Mouse (Mus musculus) Patski (cell line): ENCODE results near the gene Stpg2. TPM values are rescaled to one million over a fixed set of nuclear protein-coding genes. Genes with fewer than 3 reads are reported as not detected.

ENCODE experiments used
- ATAC-seq: fragments of 100-300 bp; one replicate; pipeline ENCODE4 v1.8.0; 2021
- CTCF ChIA-PET: fragments of 350-600 bp; sonication (Branson Sonifier 250); formaldehyde crosslinking; loops from one replicate; lab custom pipeline; 2022; ENCODE audit warnings: inconsistent platforms; lab: Charles Lee
- POLR2A ChIA-PET: fragments of 350-600 bp; sonication (Branson Sonifier 250); formaldehyde crosslinking; loops from one replicate; lab custom pipeline; 2022; ENCODE audit warnings: antibody characterized with exemption, inconsistent platforms; lab: Charles Lee
- DNase-seq: peaks from one replicate; pipeline ENCODE4 v3.0.0-alpha.2; 2011; ENCODE audit warnings: low read depth, low spot score
- H3K27me3 ChIP-seq: fragments of 371-371 bp; one replicate; pipeline ENCODE4 v1.5.1; 2021
- CTCF ChIP-seq: fragments of 100-300 bp; IDR thresholded peaks from one replicate; pipeline ENCODE4 v1.5.1; 2021
- in situ Hi-C: fragments of 300-500 bp; cut with MboI; formaldehyde crosslinking; loops from 3 replicates; pipeline ENCODE4 v1.11.1; 2018; ENCODE audit warnings: low pct_unique_long_range_greater_than_20kb, mixed read lengths
- polyA plus RNA-seq: library from polyadenylated mRNA; unstranded; gene quantifications from one replicate; pipeline ENCODE4 v1.2.3, GENCODE M21; 2021

Stpg2 gene
- 0.22 TPM for polyA plus RNA-seq

DNA sequence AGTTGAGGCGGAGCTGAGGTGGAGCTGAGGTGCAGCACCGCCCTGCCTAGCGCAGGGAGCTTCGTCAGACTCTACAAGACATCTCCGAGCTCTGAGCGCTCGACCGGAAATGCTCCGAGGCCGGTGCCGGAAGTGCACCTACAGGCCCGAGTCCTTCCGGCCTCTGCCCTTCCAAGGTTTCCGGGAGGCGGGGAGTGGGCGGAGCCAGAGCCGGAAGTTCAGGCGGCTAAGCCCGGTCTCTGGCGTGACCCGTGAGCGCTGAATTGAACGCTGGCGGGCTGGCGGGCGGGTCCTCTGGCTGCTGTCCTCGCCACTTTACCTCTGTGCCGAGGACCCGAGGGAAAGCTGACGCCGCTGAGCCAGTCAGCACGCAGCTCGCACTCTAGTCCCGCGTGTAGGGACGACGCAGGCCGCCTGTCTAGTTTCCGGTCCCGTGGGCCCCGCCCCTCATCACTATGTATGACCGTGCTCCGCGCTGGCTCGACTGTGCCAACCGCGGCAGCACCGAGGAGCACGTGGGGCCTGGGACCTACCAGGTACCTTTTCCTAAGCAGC, at the start of gene Stpg2:
TSS of gene Stpg2 (plus strand) at position 251 of the 555 bp plus-strand sequence.
- CTCF ChIA-PET, result interaction anchor here (0.8 to 1.1 kb wide), 2 partner anchors 16 to 27 kb away, joined by 3 read pairs; no protein-coding TSS in a partner anchor
- H3K27me3 ChIP-seq, result peaks cover 5% of the 10 kb centered on the region
- POLR2A ChIA-PET, result no interaction called here
- peak; percentile 96 for ATAC-seq
- in situ Hi-C loops, result no loop called here
- TF ChIP-seq CTCF, result no peak
- peak; percentile 75 for DNase-seq

DNA sequence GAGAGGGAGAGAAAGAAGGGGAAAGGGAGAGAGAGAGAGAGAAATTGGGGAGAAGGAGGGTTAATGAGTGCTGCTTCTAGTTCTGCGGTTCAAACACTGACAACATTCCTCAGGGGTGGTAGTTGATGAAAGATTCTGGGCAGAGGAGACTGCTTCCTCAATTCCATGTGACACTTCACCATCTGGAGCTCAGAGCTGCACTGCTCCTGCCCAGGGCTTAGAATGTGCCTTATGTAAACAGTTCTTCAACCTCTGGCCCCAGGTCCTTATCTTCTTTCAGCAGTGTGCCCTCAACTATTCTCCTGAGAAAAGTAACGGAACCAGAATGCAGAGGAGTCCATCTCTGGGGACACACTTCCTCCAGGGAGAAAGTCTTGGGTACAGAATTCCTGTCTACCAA, 43.3 kb upstream of the Stpg2 start:
- DNase-seq, result no peak
- no peak for TF ChIP-seq CTCF
- POLR2A ChIA-PET, result no interaction called here

DNA sequence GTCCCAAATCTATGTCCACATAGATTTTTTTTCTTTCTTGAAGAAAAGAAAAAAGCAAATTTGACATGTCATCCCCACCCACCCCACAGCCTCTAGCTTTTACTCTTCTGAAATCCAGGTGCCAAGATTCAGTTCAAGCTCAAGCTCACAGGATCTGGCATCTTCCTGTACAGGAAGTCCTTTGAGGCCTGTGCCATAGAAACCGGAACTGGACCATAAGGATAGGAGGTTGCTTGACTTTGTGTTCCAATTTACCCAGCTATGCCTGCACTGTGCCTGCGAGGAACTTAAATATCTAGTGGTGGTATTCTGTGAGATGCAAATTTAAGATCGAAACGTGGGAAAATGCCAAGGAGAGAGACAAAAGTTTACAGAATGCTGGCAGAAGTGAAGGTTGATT, 42.8 kb upstream of the Stpg2 start:
- ChIA-PET POLR2A (no interaction called here), CTCF (interaction anchor here (1.4 to 2.1 kb wide), 2 partner anchors 9 to 29 kb away, joined by 4 to 5 read pairs; no protein-coding TSS in a partner anchor)
- in situ Hi-C loops, result no loop called here
- no peak for TF ChIP-seq CTCF
- H3K27me3 ChIP-seq, result no peaks in the 10 kb centered on the region
- ATAC-seq (no peak), DNase-seq (no peak)

More for the DNA sequence above, 43.3 kb upstream of the Stpg2 start:
- in situ Hi-C loops, result no loop called here
- no peaks in the 10 kb centered on the region for H3K27me3 ChIP-seq
- ATAC-seq, result no peak
- CTCF ChIA-PET, result interaction anchor here (1.4 to 2.1 kb wide), 2 partner anchors 10 to 28 kb away, joined by 4 to 5 read pairs; no protein-coding TSS in a partner anchor

DNA sequence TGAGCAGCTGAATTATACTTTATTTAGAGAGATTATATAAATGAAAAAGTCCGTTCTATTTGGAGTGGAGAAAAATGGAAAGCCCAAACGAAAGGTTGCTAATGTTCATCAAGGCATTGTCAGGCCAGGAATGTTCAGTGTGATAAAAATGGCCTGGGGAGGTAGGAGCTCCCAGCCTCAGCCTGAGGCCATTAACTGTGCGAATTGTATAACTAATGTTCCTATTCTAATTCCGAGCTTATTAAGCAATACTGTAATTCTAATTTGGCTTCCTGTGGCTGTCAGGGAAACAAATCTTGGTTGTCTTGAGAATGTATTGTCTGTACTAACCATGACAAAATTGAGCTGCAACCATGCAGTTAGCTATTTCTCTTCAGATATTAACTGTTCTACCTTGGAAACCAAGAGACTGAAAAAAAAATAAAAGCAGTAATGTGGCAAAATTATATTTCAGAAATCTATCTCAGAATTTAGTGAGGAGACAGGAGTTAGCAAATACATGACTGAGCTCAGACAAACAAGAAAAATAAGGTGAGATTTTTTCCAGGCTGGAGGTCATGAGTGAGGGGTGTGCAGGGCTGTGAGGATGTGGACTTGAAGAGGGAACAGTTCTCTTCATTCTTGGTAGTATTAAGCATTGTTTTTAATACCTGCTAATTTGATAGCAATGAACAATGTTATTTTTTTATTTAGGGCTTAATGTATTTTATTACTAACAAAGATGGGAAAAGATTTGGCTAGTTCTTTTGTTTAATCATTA, 36.8 kb upstream of the Stpg2 start:
- no peaks in the 10 kb centered on the region for H3K27me3 ChIP-seq
- CTCF ChIA-PET, result interaction anchor here (1.2 to 1.7 kb wide), 5 partner anchors 12 to 32 kb away, joined by 3 to 5 read pairs (median 4); no protein-coding TSS in a partner anchor
- ATAC-seq, result no peak
- TF ChIP-seq CTCF, result no peak
- DNase-seq, result no peak
- in situ Hi-C loops, result no loop called here
- POLR2A ChIA-PET, result interaction anchor here (0.6 to 1.1 kb wide), 3 partner anchors 11 to 836 kb away, joined by 3 to 4 read pairs (median 4); no protein-coding TSS in a partner anchor

DNA sequence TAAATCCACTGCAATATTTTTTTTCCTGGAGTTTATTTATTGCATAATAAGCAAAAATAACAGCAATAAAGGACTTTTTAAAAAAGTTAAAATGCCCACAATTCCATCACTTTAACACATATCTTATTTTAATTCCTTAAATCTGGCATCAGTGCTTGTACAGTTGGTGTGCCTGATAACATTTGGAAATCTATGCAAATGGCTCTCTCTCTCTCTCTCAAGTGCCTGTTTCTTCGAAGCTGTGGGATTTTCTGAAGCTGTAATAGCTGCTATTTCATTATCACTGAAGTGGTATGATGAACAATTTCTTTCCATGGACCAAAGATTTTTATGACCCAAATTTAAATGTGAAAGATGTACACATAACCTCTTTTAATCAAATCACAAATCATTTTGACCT, 35.8 kb upstream of the Stpg2 start:
- H3K27me3 ChIP-seq, result no peaks in the 10 kb centered on the region
- CTCF ChIA-PET, result interaction anchor here (1.4 kb wide), 2 partner anchors 13 to 19 kb away, joined by 3 to 4 read pairs; no protein-coding TSS in a partner anchor
- DNase-seq (no peak), ATAC-seq (no peak)
- in situ Hi-C loops, result no loop called here
- POLR2A ChIA-PET, result no interaction called here
- no peak for TF ChIP-seq CTCF

DNA sequence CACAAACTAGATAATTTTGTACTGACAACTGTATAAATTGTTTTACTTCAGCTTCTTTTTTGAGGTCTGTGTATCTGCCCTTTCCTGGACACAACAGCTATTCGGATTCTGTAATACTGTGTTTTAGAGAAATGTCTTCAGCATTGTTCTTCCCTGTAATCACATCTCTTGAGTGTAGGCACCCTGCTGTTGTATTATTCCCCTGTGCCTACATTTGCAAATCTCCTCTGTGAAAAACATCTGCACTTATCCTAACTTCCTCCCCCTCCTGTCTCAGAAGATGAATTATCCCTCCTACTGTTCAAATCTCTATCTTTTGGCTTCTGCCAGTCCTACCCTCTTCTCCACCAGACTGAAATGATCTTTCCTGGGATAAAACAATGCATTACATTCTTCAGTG, 28.6 kb upstream of the Stpg2 start:
- DNase-seq (no peak), ATAC-seq (no peak)
- no peak for TF ChIP-seq CTCF
- POLR2A ChIA-PET, result no interaction called here
- no peaks in the 10 kb centered on the region for H3K27me3 ChIP-seq
- CTCF ChIA-PET, result interaction anchor here (1.5 kb wide), 1 partner anchor 27 kb away, joined by 3 read pairs; no protein-coding TSS in a partner anchor
- in situ Hi-C loops, result loop anchor here (25.0 kb wide), 1 partner anchor 990 kb away; the partner anchor contains the start of gene 4930579F01Rik

DNA sequence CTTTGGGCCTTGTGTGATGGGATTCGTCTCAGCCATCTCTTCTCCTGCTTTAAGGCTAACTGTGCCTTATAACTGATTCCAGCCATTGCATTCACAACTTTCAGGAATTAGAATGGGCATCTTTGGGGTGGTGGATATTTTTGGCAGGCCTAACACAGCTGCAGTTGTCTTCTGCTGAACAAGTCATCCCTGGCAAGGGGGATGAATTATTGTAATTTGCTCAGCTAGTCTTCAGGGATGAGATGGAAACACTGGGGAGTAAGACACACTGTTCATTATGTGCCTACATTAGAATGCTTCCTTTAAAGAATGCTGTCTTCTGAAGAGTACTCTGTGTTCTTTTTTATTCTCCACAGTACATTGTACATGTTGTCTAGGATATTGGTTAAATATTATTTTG, 14.0 kb upstream of the Stpg2 start:
- TF ChIP-seq CTCF, result no peak
- no peak for ATAC-seq
- DNase-seq, result no peak
- in situ Hi-C loops, result loop anchor here (5.0 to 25.0 kb wide), 6 partner anchors 114 to 1004 kb away; partner anchors contain the start of genes 4930579F01Rik and Rap1gds1
- ChIA-PET CTCF (interaction anchor here (1.2 kb wide), 1 partner anchor 18 kb away, joined by 3 read pairs; no protein-coding TSS in a partner anchor), POLR2A (no interaction called here)
- peaks cover 10% of the 10 kb centered on the region for H3K27me3 ChIP-seq

DNA sequence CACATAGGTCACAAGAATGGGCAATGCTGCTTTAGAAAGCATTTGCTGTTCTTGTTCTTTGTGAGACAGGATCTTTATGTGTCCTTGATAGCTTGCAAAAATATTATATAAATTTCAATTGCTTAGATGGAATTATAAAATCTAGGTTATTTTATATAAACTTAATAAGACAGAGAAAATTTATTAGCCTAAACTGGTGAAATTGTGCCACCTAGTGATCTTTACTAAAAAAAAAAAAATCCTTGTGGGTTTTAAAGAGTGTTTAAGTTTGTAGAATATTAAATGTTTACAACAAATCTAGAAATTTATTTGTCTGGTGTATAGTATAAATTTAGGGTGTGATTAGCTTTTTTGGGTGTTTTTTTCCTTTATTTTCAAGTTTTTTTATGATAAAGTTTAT, 11.6 kb upstream of the Stpg2 start:
- DNase-seq (no peak), ATAC-seq (no peak)
- POLR2A ChIA-PET, result no interaction called here
- peaks cover 16% of the 10 kb centered on the region for H3K27me3 ChIP-seq
- peak; percentile 24 for TF ChIP-seq CTCF
- in situ Hi-C loops, result loop anchor here (5.0 to 25.0 kb wide), 6 partner anchors 117 to 1007 kb away; partner anchors contain the start of genes 4930579F01Rik and Rap1gds1
- CTCF ChIA-PET, result interaction anchor here (1.2 to 1.6 kb wide), 3 partner anchors 124 to 673 kb away, joined by 3 to 4 read pairs (median 3); no protein-coding TSS in a partner anchor

DNA sequence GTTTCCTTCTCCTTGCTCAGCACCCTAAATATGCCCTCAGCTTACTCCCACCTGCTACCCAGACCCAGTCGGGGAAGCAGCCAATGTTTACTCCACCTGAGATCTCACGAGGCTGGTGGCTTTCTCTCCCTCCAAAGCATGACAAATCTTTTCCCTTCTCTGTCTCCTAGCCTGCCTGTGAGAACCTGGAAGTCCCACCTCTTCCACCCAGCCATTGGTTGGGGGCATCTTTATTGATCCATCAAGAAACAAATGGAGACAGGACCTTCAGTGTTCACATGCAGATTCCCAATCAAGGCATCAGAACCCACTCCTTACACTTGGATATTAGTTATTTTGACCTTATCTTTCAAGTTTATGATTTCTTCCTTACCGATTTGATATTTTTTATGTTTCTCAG, 7.1 kb upstream of the Stpg2 start:
- DNase-seq (no peak), ATAC-seq (no peak)
- in situ Hi-C loops, result loop anchor here (5.0 to 25.0 kb wide), 4 partner anchors 224 to 1011 kb away; partner anchors contain the start of gene 4930579F01Rik
- TF ChIP-seq CTCF, result no peak
- peaks cover 19% of the 10 kb centered on the region for H3K27me3 ChIP-seq
- ChIA-PET POLR2A (no interaction called here), CTCF (interaction anchor here (1.0 to 1.4 kb wide), 2 partner anchors 10 to 557 kb away, joined by 3 to 4 read pairs; no protein-coding TSS in a partner anchor)

DNA sequence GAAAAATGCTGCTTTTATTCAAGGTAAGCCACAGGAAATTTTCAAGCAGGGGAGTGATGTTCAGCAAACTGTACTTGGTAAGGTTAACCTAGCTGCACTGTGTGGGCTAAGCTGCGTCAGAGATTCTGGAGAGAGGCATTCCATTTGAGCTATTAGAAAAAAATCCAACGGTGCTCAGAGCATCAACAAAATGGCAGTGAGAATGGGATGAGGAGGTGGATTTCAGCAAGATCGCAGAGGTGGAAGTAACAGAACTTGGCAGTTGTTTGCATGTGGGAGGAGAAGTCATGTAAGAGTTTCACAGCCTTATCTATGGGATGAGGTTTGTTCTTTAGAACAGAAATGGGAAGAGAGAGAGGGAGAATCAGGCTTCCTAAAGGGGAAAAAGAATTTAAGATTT, 5.2 kb upstream of the Stpg2 start:
- DNase-seq (no peak), ATAC-seq (no peak)
- POLR2A ChIA-PET, result no interaction called here
- in situ Hi-C loops, result no loop called here
- H3K27me3 ChIP-seq, result peaks cover 19% of the 10 kb centered on the region
- TF ChIP-seq CTCF, result no peak
- CTCF ChIA-PET, result interaction anchor here (0.5 to 1.6 kb wide), 2 partner anchors 11 to 1720 kb away, joined by 3 to 4 read pairs; no protein-coding TSS in a partner anchor
